Mouse (Mus musculus) kidney, embryonic 16.5 days (tissue): ENCODE measurements around the gene Akr1b10. TPM values are rescaled to one million over a fixed set of nuclear protein-coding genes. Genes with fewer than 3 reads are reported as not detected.
A peak's percentile ranks its signal among the peaks of the same experiment; 100 is the strongest.
"Not testable (repeated sequence)": the region's sequence is repeated elsewhere in the genome, so short reads cannot be mapped to it uniquely, and the experiment has no call there.

Experiments
- ATAC-seq: fragments of 200-750 bp; cut with Nextera tagmentation; 2 replicates; pipeline ENCODE4 v1.8.0; 2017; ENCODE audit warnings: moderate TSS enrichment; ENCODE audit not compliant: low FRiP score, low TSS enrichment
- H3K27ac ChIP-seq: fragments of 300-500 bp; sonication (generic); 2 replicates; pipeline ENCODE4 v1.5.1; 2014; ENCODE audit warnings: low read length
- H3K27me3 ChIP-seq: fragments of 300-500 bp; sonication (generic); 2 replicates; pipeline ENCODE4 v1.6.1; 2014; ENCODE audit warnings: low read length, control low read depth, mixed read lengths; ENCODE audit not compliant: insufficient read depth
- H3K36me3 ChIP-seq: fragments of 300-500 bp; sonication (generic); 2 replicates; pipeline ENCODE4 v1.6.1; 2014; ENCODE audit warnings: low read length, control low read depth, mixed read lengths; ENCODE audit not compliant: insufficient read depth
- H3K4me1 ChIP-seq: fragments of 300-500 bp; sonication (generic); 2 replicates; pipeline ENCODE4 v1.6.1; 2014; ENCODE audit warnings: low read length, control low read depth, mixed read lengths; ENCODE audit not compliant: insufficient read depth
- H3K4me2 ChIP-seq: fragments of 300-500 bp; sonication (generic); replicated peaks from 2 replicates; pipeline ENCODE4 v1.6.1; 2014; ENCODE audit warnings: low read depth, low read length
- H3K4me3 ChIP-seq: fragments of 300-500 bp; sonication (generic); 2 replicates; pipeline ENCODE4 v1.5.1; 2014; ENCODE audit warnings: mild to moderate bottlenecking, low read length
- H3K9ac ChIP-seq: fragments of 300-500 bp; sonication (generic); replicated peaks from 2 replicates; pipeline ENCODE4 v1.6.1; 2014; ENCODE audit warnings: low read length
- H3K9me3 ChIP-seq: fragments of 300-500 bp; sonication (generic); 2 replicates; pipeline ENCODE4 v1.6.1; 2016; ENCODE audit warnings: low read length, control low read depth
- WGBS: fragments of 180-500 bp; shearing (Covaris S2); extraction: QIAGEN DNeasy Blood & Tissue Kit; methylation state at CpG from one replicate; pipeline ENCODE4 v1.1.7; 2014; 5-methylcytosine and 5-hydroxymethylcytosine counted together
- polyA plus RNA-seq: library from polyadenylated mRNA; unstranded; fragments of >200 nt; fragmentation: Nextera tagmentation; extraction: Ambion mirVana; gene quantifications from 2 replicates; pipeline ENCODE4 v1.2.1, GENCODE M21; 2015

Gene Akr1b10
- polyA plus RNA-seq, 1 experiment from 2014 or later, result 35.8 TPM

DNA sequence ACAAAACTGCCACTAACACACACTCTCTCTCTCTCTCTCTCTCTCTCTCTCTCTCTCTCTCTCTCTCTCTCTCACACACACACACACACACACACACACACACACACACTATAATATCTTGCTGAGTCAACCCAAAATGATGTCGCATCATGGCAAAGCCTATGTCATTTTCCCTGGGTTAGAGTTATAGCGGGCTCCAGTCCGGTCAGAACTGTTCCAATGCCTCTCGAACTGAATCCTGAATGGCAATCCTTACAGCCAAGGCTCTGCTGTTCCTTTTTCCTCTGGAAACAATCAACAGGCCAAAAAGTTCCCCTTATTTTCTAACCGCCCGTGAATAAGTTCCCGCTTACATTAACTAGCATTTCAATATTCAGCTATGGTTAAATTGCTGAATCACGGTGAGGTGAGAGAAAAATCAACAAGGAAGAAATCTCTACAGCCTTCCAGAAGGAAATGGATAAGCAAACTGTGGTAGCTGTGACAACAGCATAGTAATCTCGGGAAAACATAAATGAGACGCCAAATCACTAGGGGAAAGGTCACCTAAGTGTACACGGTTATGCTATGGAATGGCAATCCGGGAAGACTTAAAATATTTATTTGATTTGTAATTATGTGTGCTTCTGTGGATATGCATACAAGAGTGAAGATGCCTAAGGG is 33.9 kb upstream of the Akr1b10 start:
- no peak overlapping the region for H3K9ac ChIP-seq
- peaks cover 4% of the 10 kb centered on the region for H3K4me1 ChIP-seq
- no peak overlapping the region for H3K4me2 ChIP-seq
- H3K36me3 ChIP-seq, result no peaks in the 10 kb centered on the region
- H3K9me3 ChIP-seq, result no peaks in the 10 kb centered on the region
- no peaks in the 10 kb centered on the region for H3K27me3 ChIP-seq
- no peak for ATAC-seq
- WGBS, result 85% methylated on average over 12 of the region's 12 CpGs
- no peak overlapping the region for H3K4me3 ChIP-seq
- no peak overlapping the region for H3K27ac ChIP-seq

- H3K27ac ChIP-seq, H3K36me3 ChIP-seq, H3K27me3 ChIP-seq, H3K4me2 ChIP-seq, H3K9ac ChIP-seq, H3K4me3 ChIP-seq, H3K9me3 ChIP-seq, ATAC-seq, H3K4me1 ChIP-seq: not testable (repeated sequence)
- WGBS, result 50% methylated on average over 10 of the region's 10 CpGs
Observed at GRCm38 (mm10) chr6:34351481-34351880, 32.5 kb upstream of the Akr1b10 start.

DNA sequence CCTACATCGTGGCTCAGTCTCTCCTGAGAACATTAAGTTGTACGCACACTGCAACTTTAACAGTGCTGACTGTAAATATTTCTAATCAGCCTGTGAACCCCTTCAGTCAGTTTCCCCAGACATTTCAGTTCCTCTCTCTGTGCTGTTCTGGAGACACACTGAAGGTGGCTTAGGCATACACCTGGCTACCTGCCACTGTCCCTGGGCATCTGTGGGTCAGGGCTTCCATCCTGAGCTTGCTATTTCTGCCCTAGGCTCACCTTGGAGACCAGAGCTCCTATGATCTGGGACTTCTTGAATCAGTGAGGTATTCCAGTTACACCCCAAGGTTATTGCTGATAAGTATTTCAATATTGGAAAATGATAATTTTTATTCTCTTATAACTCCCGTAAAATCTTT is 31.6 kb upstream of the Akr1b10 start:
- 91% methylated on average over 3 of the region's 3 CpGs for WGBS
- no peaks in the 10 kb centered on the region for H3K27me3 ChIP-seq
- H3K9ac ChIP-seq, result no peak overlapping the region
- H3K9me3 ChIP-seq, result no peaks in the 10 kb centered on the region
- H3K36me3 ChIP-seq, result no peaks in the 10 kb centered on the region
- H3K4me1 ChIP-seq, result peaks cover 4% of the 10 kb centered on the region
- no peak overlapping the region for H3K4me3 ChIP-seq
- no peak for ATAC-seq
- no peak overlapping the region for H3K27ac ChIP-seq
- no peak overlapping the region for H3K4me2 ChIP-seq

DNA sequence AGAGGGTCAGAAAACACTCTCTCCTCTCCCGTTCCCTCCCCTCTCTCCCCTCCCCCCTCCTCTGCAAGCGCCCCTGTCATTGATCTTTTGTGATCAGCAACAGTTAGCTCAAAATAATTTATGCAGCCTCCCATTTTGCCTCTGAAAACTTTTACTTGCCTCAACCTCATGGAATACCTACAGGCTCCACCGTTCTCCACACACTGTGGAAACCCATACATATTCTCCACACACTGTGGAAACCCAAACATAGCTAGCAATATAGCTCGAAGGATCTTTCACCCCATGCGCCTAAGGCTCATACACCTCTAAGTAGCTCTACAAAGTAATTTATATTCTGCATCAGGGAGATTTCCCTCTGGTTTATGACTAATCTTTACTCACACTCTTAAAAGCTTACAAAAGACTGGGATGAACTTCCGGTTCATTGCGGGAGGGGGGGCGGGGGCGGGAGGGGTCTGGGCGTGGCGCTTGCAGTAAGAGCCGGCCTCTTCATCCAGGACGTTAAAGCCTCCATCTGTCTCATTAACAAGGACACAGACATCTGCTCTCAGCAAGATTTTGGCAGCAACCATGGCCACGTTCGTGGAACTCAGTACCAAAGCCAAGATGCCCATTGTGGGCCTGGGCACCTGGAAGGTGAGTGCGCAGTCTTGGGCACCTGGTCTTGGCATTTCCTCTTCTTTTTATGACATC is 30.2 kb upstream of the Akr1b10 start, which contains the start of gene Akr1b8:
Gene Akr1b8, plus strand, starts transcription at position 462 of the 696 bp plus-strand sequence.
- no peaks in the 10 kb centered on the region for H3K27me3 ChIP-seq
- H3K9ac ChIP-seq, result peak within 1 kb of the TSS; percentile 56
- H3K36me3 ChIP-seq, result no peaks in the 10 kb centered on the region
- peak within 1 kb of the TSS; percentile 65 for H3K4me2 ChIP-seq
- ATAC-seq, result peak; percentile 59; the same call in 1 of the 2 replicates
- peak within 1 kb of the TSS; percentile 39 for H3K4me3 ChIP-seq
- peaks cover 4% of the 10 kb centered on the region for H3K4me1 ChIP-seq
- H3K27ac ChIP-seq, result 0 out of 2 replicates have a peak within 1 kb of the TSS, but pooled peaks have one; percentile 36
- 13% methylated on average over 16 of the region's 16 CpGs for WGBS
- no peaks in the 10 kb centered on the region for H3K9me3 ChIP-seq

GRCm38 (mm10) chr6:34354354-34355348 is 29.4 kb upstream of the Akr1b10 start:
- peak overlapping the region; percentile 39; the same call in 1 of the 2 replicates for H3K4me3 ChIP-seq
- no peak overlapping the region for H3K9ac ChIP-seq
- 70% methylated on average over 8 of the region's 8 CpGs for WGBS
- no peaks in the 10 kb centered on the region for H3K9me3 ChIP-seq
- no peaks in the 10 kb centered on the region for H3K36me3 ChIP-seq
- 0 out of 2 replicates have a peak, but pooled peaks have one; percentile 46 for ATAC-seq
- H3K27ac ChIP-seq, result no peak overlapping the region
- H3K4me1 ChIP-seq, result peaks cover 4% of the 10 kb centered on the region
- H3K27me3 ChIP-seq, result no peaks in the 10 kb centered on the region
- peak overlapping the region; percentile 65 for H3K4me2 ChIP-seq

DNA sequence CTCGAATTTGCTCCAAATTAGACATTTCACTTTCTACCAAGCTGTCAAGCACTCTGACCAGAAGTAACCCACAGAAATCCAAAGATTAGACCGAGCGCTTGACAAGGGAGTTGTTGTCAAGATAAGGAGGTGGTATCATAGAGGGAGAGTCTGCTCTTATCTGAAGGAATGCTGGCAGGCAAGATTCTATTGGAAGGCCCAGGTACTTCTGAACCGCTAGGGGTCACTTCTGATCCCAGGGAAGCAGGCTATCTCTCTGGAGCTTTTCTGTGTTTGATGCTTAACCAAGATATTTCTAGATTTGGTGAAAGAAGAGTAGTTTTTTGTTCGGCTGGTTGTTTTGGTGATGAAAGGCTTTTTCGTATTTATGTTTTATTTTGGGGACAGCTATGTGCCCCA is 28.7 kb upstream of the Akr1b10 start:
- Histone ChIP-seq H3K27me3 (no peaks in the 10 kb centered on the region), H3K4me2 (no peak overlapping the region), H3K36me3 (no peaks in the 10 kb centered on the region), H3K27ac (no peak overlapping the region), H3K9ac (no peak overlapping the region), H3K4me1 (peaks cover 4% of the 10 kb centered on the region), H3K9me3 (no peaks in the 10 kb centered on the region), H3K4me3 (no peak overlapping the region)
- no peak for ATAC-seq
- WGBS, result 76% methylated on average over 6 of the region's 6 CpGs

DNA sequence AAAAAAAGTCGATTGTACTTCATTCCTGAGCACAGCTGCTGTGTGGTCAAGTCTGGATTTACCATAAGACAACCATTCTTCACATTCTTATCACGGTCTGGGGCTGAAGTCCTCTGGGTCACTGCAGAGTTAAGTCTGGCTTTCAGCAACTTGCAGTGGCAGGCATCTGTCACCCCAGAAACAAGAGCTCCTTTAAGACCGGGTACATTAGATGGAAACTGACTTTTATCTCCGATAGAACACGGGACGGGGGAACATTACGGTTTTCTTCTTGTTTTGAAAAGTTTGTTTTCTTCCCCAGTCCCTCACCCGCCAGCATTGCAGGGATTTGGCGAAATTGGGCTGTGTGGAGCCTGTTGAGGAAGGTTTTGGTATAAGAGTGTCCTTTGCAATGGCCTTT is 28.2 kb upstream of the Akr1b10 start:
- Histone ChIP-seq H3K27ac (no peak overlapping the region), H3K4me3 (no peak overlapping the region), H3K27me3 (no peaks in the 10 kb centered on the region), H3K4me1 (peaks cover 4% of the 10 kb centered on the region), H3K4me2 (no peak overlapping the region), H3K36me3 (no peaks in the 10 kb centered on the region), H3K9me3 (no peaks in the 10 kb centered on the region), H3K9ac (no peak overlapping the region)
- no peak for ATAC-seq
- WGBS, result 82% methylated on average over 9 of the region's 9 CpGs

- H3K4me1 ChIP-seq, result no peaks in the 10 kb centered on the region
- 86% methylated on average over 12 of the region's 12 CpGs for WGBS
- H3K27me3 ChIP-seq, result no peaks in the 10 kb centered on the region
- H3K4me3 ChIP-seq, result no peak overlapping the region
- no peak for ATAC-seq
- H3K9me3 ChIP-seq, result no peaks in the 10 kb centered on the region
- H3K36me3 ChIP-seq, result no peaks in the 10 kb centered on the region
- H3K9ac ChIP-seq, result no peak overlapping the region
- no peak overlapping the region for H3K27ac ChIP-seq
- H3K4me2 ChIP-seq, result no peak overlapping the region
Observed at GRCm38 (mm10) chr6:34364217-34365136, 19.5 kb upstream of the Akr1b10 start.

GRCm38 (mm10) chr6:34367998-34368397 is 16.0 kb upstream of the Akr1b10 start:
- no peak for ATAC-seq
- Histone ChIP-seq H3K4me2 (no peak overlapping the region), H3K27me3 (no peaks in the 10 kb centered on the region), H3K4me1 (no peaks in the 10 kb centered on the region), H3K4me3 (no peak overlapping the region), H3K27ac (no peak overlapping the region), H3K9ac (no peak overlapping the region), H3K9me3 (no peaks in the 10 kb centered on the region), H3K36me3 (no peaks in the 10 kb centered on the region)
- 71% methylated on average over 9 of the region's 9 CpGs for WGBS
